In genomic region chr6:7676194-7676901, GRCm38 (mm10) we compare ENCODE assay signal across 21 mouse cellular contexts. TPM values are rescaled to one million over a fixed set of nuclear protein-coding genes. Genes with fewer than 3 reads are reported as not detected.
DNase-seq lines count a peak whose midpoint lies in the region; ATAC-seq and TF ChIP-seq lines count a peak whose summit lies in the region.
"Had no signal": no experiment of that assay in that cellular context is flagged by ENCODE, and none has a peak within 500 bp of the region (broad histone marks: within the 10 kb centered on the region; RNA-seq: fewer than 3 reads in every experiment).

No protein-coding gene starts in this region.

- CTCF ChIA-PET in Patski (lab: Charles Lee): no interaction called here

- peak; percentile 77 for ATAC-seq in Patski
- ATAC-seq: forebrain, embryonic 13.5 days; forebrain, embryonic 15.5 days; forebrain, postnatal 0 days had no signal

- in situ Hi-C loops in Patski (cut with MboI; ENCODE audit: low pct_unique_long_range_greater_than_20kb): no loop called here

- peak; percentile 66 for DNase-seq in 3T3-L1 (ENCODE audit: low read depth, low spot score)
- peak; percentile 24 for DNase-seq in Muller cell, postnatal 12 days (ENCODE audit: inconsistent ontology term)
- DNase-seq in Patski (ENCODE audit: low read depth, low spot score): no peak
- no peak for DNase-seq in right cerebral cortex, postnatal 25 days
- DNase-seq in adrenal gland, postnatal 36 days: no peak
- no peak for DNase-seq in frontal cortex, adult 2 months (ENCODE audit: extremely low spot score in 1 of 2, low spot score in 1 of 2)
- DNase-seq: adrenal gland, adult 2 months; adrenal gland, postnatal 10 days; adrenal gland, postnatal 25 days; cerebellum, adult 11 months; cerebellum, adult 18-20 months; cerebellum, adult 8-10 months; cerebellum, adult 9-11 months; cerebellum, postnatal 14 days; cerebellum, postnatal 36 days; embryo, embryonic 11 days; forebrain, postnatal 0 days had no signal

- TF ChIP-seq CTCF in Patski (IDR thresholded peaks at IDR 0.05): no peak

- H3K27me3 ChIP-seq in Patski: no peaks in the 10 kb centered on the region
- H3K27me3 ChIP-seq: embryonic facial prominence, embryonic 13.5 days; embryonic facial prominence, embryonic 15.5 days; forebrain, embryonic 13.5 days; forebrain, embryonic 15.5 days had no signal

- POLR2A ChIA-PET in Patski (lab: Charles Lee): no interaction called here

RNA-seq across cellular contexts. Expression of gene Asns, which starts 16.7 kb away (rescaled TPM):
- 103 TPM for polyA plus RNA-seq in Patski (2021)
- 10 to 100 TPM; 41.6 to 84.6 TPM for total RNA-seq in adrenal gland, postnatal 36 days (2021)
- 66.7 and 73.1 TPM in 2 replicates for polyA plus RNA-seq in frontal cortex, adult 2 months (2012; rRNA removed)

Comparison
In these comparisons a context has a peak if more than half of its experiments do, and no peak if none do; other contexts are left out.
1. DNase-seq: peak in 3T3-L1 (single experiment) and Muller cell, postnatal 12 days (single experiment); none in Patski (single experiment), right cerebral cortex, postnatal 25 days (single experiment), adrenal gland, postnatal 36 days (0 of 2) and frontal cortex, adult 2 months (0 of 2).